Mouse (Mus musculus) heart, embryonic 15.5 days (tissue): ENCODE results near the gene Hao1. TPM values are rescaled to one million over a fixed set of nuclear protein-coding genes. Genes with fewer than 3 reads are reported as not detected.

Experiments used
- ATAC-seq: fragments of 200-750 bp; cut with Nextera tagmentation; replicated peaks from 2 replicates; pipeline ENCODE4 v1.8.0; 2017; ENCODE audit warnings: low read depth, moderate TSS enrichment; ENCODE audit not compliant: insufficient number of reproducible peaks, insufficient read depth, low FRiP score
- H3K27ac ChIP-seq: fragments of 300-500 bp; sonication (generic); 2 replicates; pipeline ENCODE4 v1.5.1; 2015; ENCODE audit warnings: mild to moderate bottlenecking, inconsistent platforms
- H3K27me3 ChIP-seq: fragments of 300-500 bp; sonication (generic); 2 replicates; pipeline ENCODE4 v1.6.1; 2015; ENCODE audit warnings: inconsistent platforms
- H3K36me3 ChIP-seq: fragments of 300-500 bp; sonication (generic); 2 replicates; pipeline ENCODE4 v1.6.1; 2015; ENCODE audit warnings: mild to moderate bottlenecking, inconsistent platforms
- H3K4me1 ChIP-seq: fragments of 300-500 bp; sonication (generic); replicated peaks from 2 replicates; pipeline ENCODE4 v1.6.1; 2015; ENCODE audit warnings: inconsistent platforms
- H3K4me2 ChIP-seq: fragments of 300-500 bp; sonication (generic); 2 replicates; pipeline ENCODE4 v1.6.1; 2015; ENCODE audit warnings: inconsistent platforms, mild to moderate bottlenecking, moderate library complexity
- H3K4me3 ChIP-seq: fragments of 300-500 bp; sonication (generic); 2 replicates; pipeline ENCODE4 v1.5.1; 2015; ENCODE audit warnings: mild to moderate bottlenecking, inconsistent platforms
- H3K9ac ChIP-seq: fragments of 300-500 bp; sonication (generic); 2 replicates; pipeline ENCODE4 v1.6.1; 2015; ENCODE audit warnings: mild to moderate bottlenecking, inconsistent platforms
- H3K9me3 ChIP-seq: fragments of 300-500 bp; sonication (generic); replicated peaks from 2 replicates; pipeline ENCODE4 v1.6.1; 2016; ENCODE audit warnings: inconsistent platforms
- WGBS: fragments of 180-500 bp; shearing (Covaris S2); methylation state at CpG from one replicate; pipeline ENCODE4 v1.1.7; 2015; ENCODE audit warnings: mixed read lengths; 5-methylcytosine and 5-hydroxymethylcytosine counted together
- polyA plus RNA-seq: library from polyadenylated mRNA; unstranded; fragments of >200 nt; fragmentation: Nextera tagmentation; extraction: Ambion mirVana; gene quantifications from 2 replicates; pipeline ENCODE4 v1.2.1, GENCODE M21; 2015

Hao1 gene
- polyA plus RNA-seq: not detected in 2 replicates

DNA sequence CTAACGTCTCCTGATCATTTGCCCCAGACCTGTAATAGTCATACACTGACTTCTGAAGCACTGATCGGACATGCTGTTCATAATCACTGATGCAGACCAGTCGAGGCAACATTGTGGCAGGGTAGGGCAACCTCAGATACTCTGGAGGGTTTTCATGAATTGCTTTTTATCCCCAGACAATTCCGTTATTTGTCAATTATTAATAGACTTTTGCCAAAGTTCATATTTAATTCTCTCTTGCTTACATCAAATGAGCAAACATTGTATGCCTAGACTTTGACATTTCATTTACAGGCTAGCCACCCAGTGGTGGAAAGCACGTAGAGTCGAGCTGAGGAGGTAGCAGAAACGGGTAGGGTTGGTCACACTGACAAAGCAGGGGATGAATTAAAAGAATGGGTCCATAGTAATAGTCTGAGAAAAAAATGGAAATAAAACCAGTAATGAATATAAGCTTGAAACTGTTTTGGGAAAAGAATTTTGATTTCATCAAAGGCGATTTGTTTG, at the start of gene Hao1:
Gene Hao1 (minus strand): TSS at position 148 of the 507 bp plus-strand sequence.
- Histone ChIP-seq H3K4me3 (no peak within 1 kb of the TSS), H3K36me3 (no peaks in the 10 kb centered on the region), H3K9ac (no peak within 1 kb of the TSS), H3K9me3 (no peaks in the 10 kb centered on the region), H3K27me3 (no peaks in the 10 kb centered on the region), H3K4me2 (no peak within 1 kb of the TSS), H3K27ac (no peak within 1 kb of the TSS), H3K4me1 (no peaks in the 10 kb centered on the region)
- no peak for ATAC-seq
- WGBS: 74% methylated on average over 8 of the region's 8 CpGs

DNA sequence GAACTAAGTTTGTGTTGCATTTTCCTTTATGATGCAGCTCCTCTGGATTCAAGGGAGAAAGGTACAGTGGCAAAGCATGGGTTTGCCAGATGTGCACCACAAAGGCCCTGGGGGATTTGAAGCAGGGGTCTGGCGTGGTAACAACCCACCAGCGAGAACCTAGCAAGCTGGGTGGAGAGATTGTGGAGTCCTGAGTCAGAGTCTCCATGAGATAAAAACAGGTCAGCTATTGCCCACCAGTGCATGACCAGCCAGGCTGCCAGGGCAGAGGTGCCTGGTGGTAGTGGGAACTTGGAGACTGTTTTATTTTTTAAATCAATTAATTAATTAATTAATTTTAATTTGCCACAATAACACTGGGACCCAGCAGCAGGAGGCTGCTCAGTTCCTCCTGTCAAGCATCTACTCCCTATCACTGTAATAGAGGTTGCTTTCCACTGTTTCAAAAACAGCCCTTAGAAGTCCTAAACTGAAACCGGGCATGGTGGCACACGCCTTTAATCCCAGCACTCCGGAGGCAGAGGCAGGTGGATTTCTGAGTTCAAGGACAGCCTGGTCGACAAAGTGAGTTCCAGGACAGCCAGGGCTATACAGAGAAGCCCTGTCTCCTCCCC, 37.0 kb upstream of the Hao1 start:
- Histone ChIP-seq H3K4me2 (no peak overlapping the region), H3K9ac (no peak overlapping the region), H3K4me3 (no peak overlapping the region), H3K36me3 (peaks cover 5% of the 10 kb centered on the region; the same call in 1 of the 2 replicates), H3K27me3 (no peaks in the 10 kb centered on the region), H3K4me1 (no peaks in the 10 kb centered on the region), H3K27ac (no peak overlapping the region), H3K9me3 (no peaks in the 10 kb centered on the region)
- 92% methylated on average over 6 of the region's 6 CpGs for WGBS
- ATAC-seq: no peak

DNA sequence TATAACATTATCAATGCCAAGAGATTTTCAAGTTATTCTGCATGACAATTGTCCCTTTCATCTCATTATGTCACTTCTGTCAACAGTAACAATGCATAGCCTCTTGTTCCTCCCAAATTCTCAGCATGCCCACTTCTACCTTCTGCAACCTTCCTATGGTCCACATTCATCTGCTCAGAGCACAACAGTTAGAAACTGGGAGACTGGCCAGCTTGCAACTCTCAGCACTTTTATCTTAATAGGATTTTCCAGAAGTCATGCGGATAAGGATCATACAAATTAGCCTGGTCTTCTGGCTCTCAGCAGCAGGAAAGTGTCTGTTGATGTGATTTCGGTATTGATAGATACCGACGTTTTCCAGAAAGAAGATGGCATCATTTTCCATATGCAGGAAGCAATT, 31.1 kb upstream of the Hao1 start:
- H3K9ac ChIP-seq: no peak overlapping the region
- H3K9me3 ChIP-seq: no peaks in the 10 kb centered on the region
- no peak for ATAC-seq
- H3K4me3 ChIP-seq: no peak overlapping the region
- no peaks in the 10 kb centered on the region for H3K36me3 ChIP-seq
- H3K4me2 ChIP-seq: no peak overlapping the region
- whole genome bisulfite sequencing: 33% methylated on average over 4 of the region's 4 CpGs
- no peaks in the 10 kb centered on the region for H3K27me3 ChIP-seq
- no peak overlapping the region for H3K27ac ChIP-seq
- H3K4me1 ChIP-seq: no peaks in the 10 kb centered on the region

DNA sequence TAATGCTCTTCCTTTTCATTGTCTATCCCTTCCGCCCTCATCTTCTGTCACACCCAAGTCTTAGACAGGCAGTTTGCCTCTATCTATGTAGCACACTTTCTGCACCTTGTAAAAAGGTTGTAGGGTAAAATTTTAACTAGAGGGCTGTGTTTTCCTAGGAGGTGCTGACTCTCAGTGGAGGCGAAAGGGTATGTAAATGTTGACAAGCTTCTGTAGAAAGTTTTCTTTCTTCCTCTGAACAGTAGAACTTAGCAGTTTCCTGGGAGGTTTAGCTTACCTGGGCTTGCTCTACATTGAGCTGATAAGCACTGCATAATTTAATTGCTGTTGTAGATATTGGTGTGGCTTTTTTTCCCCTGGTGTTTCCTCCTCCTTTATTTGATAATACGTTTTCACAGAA, 5.3 kb upstream of the Hao1 start:
- no peak for ATAC-seq
- Histone ChIP-seq H3K27ac (no peak overlapping the region), H3K27me3 (no peaks in the 10 kb centered on the region), H3K4me1 (no peaks in the 10 kb centered on the region), H3K4me2 (no peak overlapping the region), H3K36me3 (no peaks in the 10 kb centered on the region), H3K4me3 (no peak overlapping the region), H3K9me3 (0 out of 2 replicates have a peak, but pooled peaks cover 3% of the 10 kb centered on the region), H3K9ac (no peak overlapping the region)
- 86% methylated on average over 3 of the region's 3 CpGs for WGBS

DNA sequence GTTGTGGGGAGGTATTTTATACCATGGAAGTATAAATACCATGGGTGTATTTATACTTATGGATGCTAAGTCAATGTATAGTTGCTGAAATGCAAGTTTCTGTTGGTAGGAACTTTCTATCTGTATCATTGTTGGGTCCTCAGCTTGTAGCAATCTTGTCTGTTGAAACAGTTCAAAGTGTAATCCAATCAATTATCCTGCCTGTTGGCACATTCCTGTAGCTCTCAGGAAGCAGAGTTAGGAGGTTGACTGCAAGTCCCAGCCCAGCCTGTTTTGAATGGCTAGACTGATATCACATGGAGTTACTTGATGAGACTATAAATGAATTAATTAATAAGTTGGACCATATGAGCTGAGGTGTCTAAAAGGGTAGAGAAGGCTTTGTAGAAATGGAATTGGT, 1.8 kb downstream of the Hao1 start:
- no peak overlapping the region for H3K9ac ChIP-seq
- no peak for ATAC-seq

DNA sequence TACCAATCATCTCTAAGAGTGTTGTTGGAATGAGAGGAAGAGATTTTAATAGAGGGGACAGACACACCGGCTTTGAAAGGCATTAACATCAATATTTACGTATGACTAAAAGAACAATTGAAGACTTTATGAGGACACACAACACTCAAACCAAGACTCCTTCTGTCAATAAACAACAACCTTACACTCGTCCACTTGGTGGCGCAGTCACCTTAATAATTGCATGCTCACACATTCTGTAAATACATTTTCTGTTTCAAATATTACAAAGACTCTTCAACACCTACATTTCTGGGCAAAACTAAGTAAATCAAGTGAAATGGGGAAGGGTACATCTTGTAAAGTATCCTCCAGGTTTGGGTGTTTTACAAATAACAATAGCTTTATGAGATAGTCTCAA, 4.4 kb downstream of the Hao1 start:
- H3K9me3 ChIP-seq: no peaks in the 10 kb centered on the region
- 17% methylated on average over 4 of the region's 4 CpGs for WGBS
- no peak overlapping the region for H3K4me2 ChIP-seq
- no peaks in the 10 kb centered on the region for H3K27me3 ChIP-seq
- ATAC-seq: no peak
- no peak overlapping the region for H3K9ac ChIP-seq
- no peak overlapping the region for H3K27ac ChIP-seq
- H3K36me3 ChIP-seq: no peaks in the 10 kb centered on the region
- no peak overlapping the region for H3K4me3 ChIP-seq
- no peaks in the 10 kb centered on the region for H3K4me1 ChIP-seq

More for the DNA sequence above, 1.8 kb downstream of the Hao1 start:
- H3K4me2 ChIP-seq: no peak overlapping the region
- H3K4me3 ChIP-seq: no peak overlapping the region
- H3K36me3 ChIP-seq: no peaks in the 10 kb centered on the region
- no peak overlapping the region for H3K27ac ChIP-seq
- H3K27me3 ChIP-seq: no peaks in the 10 kb centered on the region
- no peaks in the 10 kb centered on the region for H3K4me1 ChIP-seq
- no peaks in the 10 kb centered on the region for H3K9me3 ChIP-seq

DNA sequence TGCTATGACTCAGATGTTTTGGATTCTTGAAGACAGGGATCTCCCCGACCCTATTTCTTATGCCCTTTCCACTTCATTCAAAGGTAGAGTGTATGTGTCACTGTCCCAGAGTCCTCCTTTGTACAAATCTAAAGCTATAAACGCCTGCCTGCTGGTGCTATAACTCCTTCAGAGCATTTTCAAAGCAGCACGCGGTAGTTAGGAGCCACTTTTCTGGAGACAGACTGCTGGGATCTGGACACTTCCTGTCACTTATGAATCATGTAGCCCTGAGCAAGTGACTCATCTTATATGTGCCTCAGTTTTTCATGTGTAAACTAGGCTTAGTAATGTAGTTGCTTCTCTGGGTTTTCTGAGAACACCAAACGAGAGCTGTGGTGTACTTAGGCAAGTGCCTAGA, 9.1 kb downstream of the Hao1 start:
- Histone ChIP-seq H3K4me1 (no peaks in the 10 kb centered on the region), H3K9ac (no peak overlapping the region), H3K4me2 (no peak overlapping the region), H3K27ac (no peak overlapping the region), H3K36me3 (no peaks in the 10 kb centered on the region), H3K27me3 (no peaks in the 10 kb centered on the region), H3K4me3 (no peak overlapping the region), H3K9me3 (no peaks in the 10 kb centered on the region)
- ATAC-seq: no peak
- WGBS: 68% methylated on average over 5 of the region's 5 CpGs

DNA sequence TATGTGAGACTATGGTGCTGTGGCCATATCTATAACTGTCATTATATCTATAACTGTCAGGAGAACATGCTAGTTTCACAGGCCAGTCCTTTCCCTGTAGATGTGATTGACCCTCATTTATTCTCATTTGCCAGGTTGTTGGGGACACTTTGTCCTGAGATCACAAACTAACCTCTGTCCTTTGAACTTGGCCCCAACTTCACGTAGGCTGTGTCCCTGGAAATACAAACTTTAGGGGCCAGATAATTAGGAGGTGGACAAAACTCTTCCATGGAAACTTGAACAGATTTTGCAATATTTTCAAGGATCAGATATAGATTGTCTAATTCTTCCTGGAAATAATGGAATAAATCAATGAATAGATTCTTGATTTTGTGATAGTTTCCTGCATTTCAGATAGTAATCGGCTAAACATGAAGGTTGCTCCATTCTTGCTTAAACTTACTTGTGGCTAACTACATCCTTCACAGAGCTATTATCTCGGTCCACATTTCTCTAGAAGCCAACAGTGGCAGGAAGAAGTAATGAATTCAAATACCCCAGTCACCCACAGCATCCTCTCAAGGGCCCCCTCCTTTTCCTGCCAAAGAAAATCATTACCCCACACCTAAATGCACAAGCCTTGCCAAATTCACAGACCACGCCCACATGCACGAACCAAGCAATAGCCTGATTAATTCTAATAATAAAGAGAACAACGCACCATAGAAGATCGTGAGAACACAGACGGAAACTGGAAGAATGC, 9.7 kb downstream of the Hao1 start:
- no peaks in the 10 kb centered on the region for H3K36me3 ChIP-seq
- no peak overlapping the region for H3K9ac ChIP-seq
- H3K4me1 ChIP-seq: no peaks in the 10 kb centered on the region
- no peaks in the 10 kb centered on the region for H3K9me3 ChIP-seq
- no peak overlapping the region for H3K4me3 ChIP-seq
- no peak overlapping the region for H3K27ac ChIP-seq
- no peak overlapping the region for H3K4me2 ChIP-seq
- no peak for ATAC-seq
- no peaks in the 10 kb centered on the region for H3K27me3 ChIP-seq
- 68% methylated on average over 8 of the region's 8 CpGs for WGBS

DNA sequence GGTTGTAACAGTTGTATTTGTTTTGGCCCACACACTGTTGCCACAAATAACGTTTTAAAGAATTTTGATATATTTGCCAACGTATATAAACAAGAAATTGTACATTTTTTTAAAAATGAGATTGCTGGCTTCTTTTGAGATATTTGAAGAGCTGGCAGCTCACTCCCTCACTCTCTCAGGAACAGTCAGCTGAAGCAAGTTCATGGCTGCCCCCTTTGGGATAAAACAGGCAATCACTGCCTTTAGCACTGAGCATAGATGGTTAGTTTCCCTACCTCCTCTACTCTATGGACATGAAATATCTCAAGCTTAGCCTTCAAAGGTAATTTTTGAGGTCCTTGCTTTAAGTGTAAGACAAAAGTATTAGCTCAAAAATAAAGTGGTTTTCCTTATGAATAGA, 10.7 kb downstream of the Hao1 start:
- Histone ChIP-seq H3K4me2 (no peak overlapping the region), H3K27me3 (no peaks in the 10 kb centered on the region), H3K4me3 (no peak overlapping the region), H3K9ac (no peak overlapping the region), H3K36me3 (no peaks in the 10 kb centered on the region), H3K27ac (no peak overlapping the region), H3K4me1 (no peaks in the 10 kb centered on the region), H3K9me3 (no peaks in the 10 kb centered on the region)
- no peak for ATAC-seq
- WGBS: 45% methylated on average over 2 of the region's 2 CpGs

DNA sequence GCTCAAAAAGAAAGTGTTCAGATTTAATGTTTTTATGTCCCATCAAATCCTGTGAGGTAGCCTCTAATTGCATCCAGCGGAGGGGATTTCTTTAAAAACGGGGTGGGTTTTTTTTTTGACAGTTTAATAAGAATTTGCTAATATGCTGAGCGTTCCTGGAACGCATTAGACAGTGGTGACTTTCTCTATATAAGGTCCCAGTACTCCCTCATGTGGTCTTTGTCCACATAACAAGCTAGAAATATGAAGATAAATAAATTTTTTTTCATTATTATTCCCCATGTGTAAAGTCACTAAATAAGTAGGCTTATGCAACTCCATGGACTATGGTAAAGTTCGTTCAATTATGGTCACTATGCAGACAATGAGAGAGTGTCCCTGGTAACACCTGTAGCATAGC, 13.1 kb downstream of the Hao1 start:
- WGBS: 62% methylated on average over 5 of the region's 5 CpGs
- no peaks in the 10 kb centered on the region for H3K36me3 ChIP-seq
- no peak overlapping the region for H3K27ac ChIP-seq
- H3K9ac ChIP-seq: no peak overlapping the region
- no peaks in the 10 kb centered on the region for H3K27me3 ChIP-seq
- H3K4me2 ChIP-seq: peak overlapping the region; percentile 23; the same call in 1 of the 2 replicates
- no peak for ATAC-seq
- H3K4me3 ChIP-seq: no peak overlapping the region
- H3K4me1 ChIP-seq: no peaks in the 10 kb centered on the region
- no peaks in the 10 kb centered on the region for H3K9me3 ChIP-seq

DNA sequence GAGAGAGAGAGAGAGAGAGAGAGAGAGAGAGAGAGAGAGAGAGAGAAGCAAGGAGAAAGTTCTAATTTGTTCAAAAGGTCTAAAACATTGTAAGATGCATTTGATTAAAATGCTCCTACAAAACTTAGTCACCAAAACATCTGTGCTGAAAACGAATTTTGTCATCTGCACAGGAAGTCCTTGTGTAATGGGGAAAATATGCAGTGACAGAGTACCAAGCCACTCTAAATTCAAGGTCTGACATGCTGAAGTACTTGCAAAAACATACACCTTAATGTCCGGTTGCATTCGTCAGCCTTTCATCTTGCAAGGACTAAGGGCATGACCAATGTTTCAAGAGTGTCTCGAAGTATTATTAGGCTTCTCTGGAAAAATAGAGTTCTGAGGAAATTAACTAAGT, 15.7 kb downstream of the Hao1 start:
- no peak overlapping the region for H3K27ac ChIP-seq
- no peaks in the 10 kb centered on the region for H3K4me1 ChIP-seq
- H3K4me3 ChIP-seq: no peak overlapping the region
- no peaks in the 10 kb centered on the region for H3K27me3 ChIP-seq
- H3K4me2 ChIP-seq: no peak overlapping the region
- 42% methylated on average over 4 of the region's 4 CpGs for WGBS
- ATAC-seq: no peak
- H3K9ac ChIP-seq: no peak overlapping the region
- no peaks in the 10 kb centered on the region for H3K36me3 ChIP-seq
- H3K9me3 ChIP-seq: no peaks in the 10 kb centered on the region
